Mouse (Mus musculus) lung, adult 2 months (tissue): ENCODE measurements around the gene Slc35a5.

Source experiments
- CTCF ChIP-seq: fragments of 200-500 bp; IDR thresholded peaks from 2 replicates; pipeline ENCODE4 v1.5.1; 2011; ENCODE audit warnings: mild to moderate bottlenecking, low read length, control low read depth; ENCODE audit not compliant: insufficient read depth
- POLR2A ChIP-seq: fragments of 200-500 bp; IDR thresholded peaks from 2 replicates; pipeline ENCODE4 v1.6.1; 2011; ENCODE audit warnings: low read depth, mild to moderate bottlenecking, control low read depth, low read length, borderline replicate concordance; ENCODE audit errors: extremely low read depth

- no peak for TF ChIP-seq CTCF
- TF ChIP-seq POLR2A, result no peak
Measured at GRCm38 (mm10) chr16:45127936-45128710, 30.4 kb downstream of the Slc35a5 start.
